Mouse (Mus musculus) testis, postnatal 10 days (tissue): ENCODE data around the gene Gpr88.
"Not testable (repeated sequence)": the region's sequence is repeated elsewhere in the genome, so short reads cannot be mapped to it uniquely, and the experiment has no call there.

Experiments used
- DNase-seq: peaks from one replicate; pipeline ENCODE4 v3.0.0; 2021; ENCODE audit warnings: low spot score

Gpr88 gene

DNA sequence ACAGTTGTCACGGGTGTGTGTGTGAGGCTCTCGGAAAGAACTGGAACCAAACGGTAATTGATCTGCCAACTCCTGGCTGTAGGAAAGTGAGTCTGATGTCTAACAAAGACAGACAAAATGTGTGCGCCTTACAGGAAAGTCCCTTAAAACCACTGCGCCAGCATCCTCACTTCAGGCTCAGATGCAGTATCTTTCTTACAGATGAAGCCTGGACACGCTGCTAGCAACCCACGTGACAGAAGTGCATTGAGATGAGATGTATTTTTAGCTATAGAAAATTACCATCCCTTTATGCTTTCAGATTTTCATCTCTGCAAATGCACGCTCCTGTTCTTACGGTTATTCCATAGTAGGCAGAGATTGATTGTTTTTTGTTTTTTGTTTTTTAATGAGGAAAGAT, 10.6 kb downstream of the Gpr88 start:
- DNase-seq, result no peak

DNA sequence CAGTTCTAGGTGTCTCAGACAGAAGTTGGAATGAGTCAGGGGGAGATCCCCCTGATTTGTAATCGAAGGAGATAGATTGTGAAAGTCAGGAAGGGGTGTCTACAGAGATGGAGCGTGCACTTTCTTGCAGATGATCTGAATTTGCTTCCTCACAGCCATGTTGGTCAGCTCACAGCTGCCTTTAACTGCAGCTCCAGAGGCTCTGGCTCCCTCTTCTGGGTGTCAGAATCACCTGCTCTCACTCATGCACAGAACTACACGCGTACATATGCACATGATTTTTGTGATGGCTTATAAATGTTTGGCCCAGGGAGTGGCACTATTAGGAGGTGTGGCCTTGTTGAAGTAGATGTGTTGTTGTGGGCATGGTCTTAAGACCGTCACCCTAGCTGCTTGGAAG, 15.8 kb downstream of the Gpr88 start:
- no peak for DNase-seq

GRCm38 (mm10) chr3:116236856-116237255, 16.4 kb downstream of the Gpr88 start:
- no peak for DNase-seq

GRCm38 (mm10) chr3:116233515-116233914, 19.8 kb downstream of the Gpr88 start:
- DNase-seq, result no peak

- DNase-seq, result no peak
These were observed 20.5 kb downstream of the Gpr88 start for GRCm38 (mm10) chr3:116232763-116233162.

- no peak for DNase-seq
These were observed 24.0 kb downstream of the Gpr88 start for GRCm38 (mm10) chr3:116229336-116229735.

GRCm38 (mm10) chr3:116228360-116229245, 24.7 kb downstream of the Gpr88 start:
- DNase-seq, result no peak

GRCm38 (mm10) chr3:116227383-116227782, 25.9 kb downstream of the Gpr88 start:
- no peak for DNase-seq

DNA sequence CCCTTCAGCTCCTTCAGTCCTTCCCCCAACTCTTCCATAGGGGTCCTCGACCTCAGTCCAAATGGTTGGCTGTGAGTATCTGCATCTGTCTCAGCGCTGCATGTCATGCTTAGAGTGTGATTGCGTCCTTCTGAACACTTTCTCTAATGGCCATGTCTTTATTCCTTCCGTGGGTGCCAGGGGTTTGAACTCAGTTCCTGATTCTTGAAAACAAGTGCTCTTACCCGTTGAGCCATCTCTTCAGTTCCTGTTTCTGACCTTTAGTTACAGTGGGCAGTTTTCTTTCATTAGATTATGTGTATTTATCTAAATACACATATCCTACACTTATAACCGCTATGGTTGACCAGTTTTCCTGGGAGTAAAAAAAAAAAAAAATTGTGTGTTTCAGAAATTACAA, 26.4 kb downstream of the Gpr88 start:
- no peak for DNase-seq

GRCm38 (mm10) chr3:116222511-116223243, 30.6 kb downstream of the Gpr88 start:
- DNase-seq, result no peak

DNA sequence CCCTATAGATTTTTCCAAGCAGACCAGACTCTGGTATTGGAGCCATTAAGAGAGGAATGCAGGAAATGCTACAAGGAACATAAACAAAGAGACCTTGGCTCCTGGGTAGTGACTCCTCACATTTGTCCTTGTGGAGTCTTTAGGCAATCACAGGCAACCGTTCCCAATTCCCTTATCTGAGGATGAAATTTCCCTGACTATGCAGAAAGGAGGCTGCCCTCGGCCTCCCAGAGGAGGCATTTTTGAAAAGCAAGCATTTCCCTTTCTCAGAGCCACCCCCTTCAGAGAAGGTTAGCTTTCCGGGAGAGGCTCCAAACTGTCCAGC, 31.7 kb downstream of the Gpr88 start:
- DNase-seq, result no peak

GRCm38 (mm10) chr3:116220980-116221685, 32.2 kb downstream of the Gpr88 start:
- DNase-seq, result no peak

DNA sequence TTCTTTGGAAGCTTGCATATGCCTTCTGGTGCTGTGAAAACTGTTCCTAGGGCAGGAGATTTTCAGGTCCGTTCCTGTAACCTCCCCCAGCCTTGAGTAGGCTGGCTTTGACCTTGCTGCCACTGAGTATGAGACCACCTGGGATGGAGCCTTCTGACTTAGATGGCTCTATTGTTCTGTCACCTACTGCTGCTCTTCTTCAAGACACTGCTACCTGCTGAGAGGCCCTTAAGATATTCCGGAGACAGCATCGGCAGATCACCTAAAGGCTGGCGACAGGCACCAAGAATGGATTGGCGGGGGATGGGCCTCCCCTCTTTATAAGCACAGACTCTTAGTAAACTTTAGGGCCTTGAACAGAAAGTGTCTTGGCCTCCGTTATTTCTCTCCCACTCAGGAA, 35.9 kb downstream of the Gpr88 start:
- not testable (repeated sequence) for DNase-seq

DNA sequence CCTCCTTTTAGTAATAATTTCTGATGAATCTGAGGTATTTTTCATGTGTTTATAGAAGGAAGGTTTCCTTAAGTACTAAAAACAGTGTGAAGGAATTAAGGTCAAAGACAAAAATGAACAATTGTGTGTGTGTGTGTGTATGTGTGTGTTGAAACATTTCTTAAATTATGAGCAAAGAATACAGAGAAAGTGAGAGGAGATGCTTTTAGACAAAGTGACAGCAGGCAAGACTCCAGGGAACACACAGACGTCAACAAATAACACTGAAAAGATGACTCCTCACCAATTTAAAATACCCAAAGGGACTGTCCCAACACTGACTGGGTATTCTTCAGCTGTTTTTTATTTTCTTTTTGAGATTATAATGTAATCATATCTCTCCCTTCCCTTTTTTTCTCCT, 37.0 kb downstream of the Gpr88 start:
- no peak for DNase-seq

DNA sequence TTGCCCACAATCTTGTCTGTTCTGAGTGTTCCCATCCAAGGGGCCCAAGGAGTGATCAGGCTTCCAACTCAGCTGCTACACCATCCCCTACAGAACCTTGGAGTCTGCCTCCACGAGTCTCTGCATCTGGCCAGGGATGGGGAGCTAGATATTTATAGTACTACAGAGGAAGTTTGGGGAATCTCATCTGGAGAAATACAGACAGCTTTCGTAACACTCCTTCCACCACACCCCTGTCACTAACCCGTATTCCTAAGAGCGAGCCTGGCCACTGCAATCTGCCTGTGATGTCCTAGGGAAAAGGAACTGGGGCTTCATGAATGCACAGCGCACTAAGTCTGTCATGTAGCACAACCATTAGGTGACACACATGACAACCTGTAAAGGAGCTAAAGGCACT, 41.7 kb downstream of the Gpr88 start:
- no peak for DNase-seq

- no peak for DNase-seq
These were observed 42.6 kb downstream of the Gpr88 start for GRCm38 (mm10) chr3:116210720-116211121.

DNA sequence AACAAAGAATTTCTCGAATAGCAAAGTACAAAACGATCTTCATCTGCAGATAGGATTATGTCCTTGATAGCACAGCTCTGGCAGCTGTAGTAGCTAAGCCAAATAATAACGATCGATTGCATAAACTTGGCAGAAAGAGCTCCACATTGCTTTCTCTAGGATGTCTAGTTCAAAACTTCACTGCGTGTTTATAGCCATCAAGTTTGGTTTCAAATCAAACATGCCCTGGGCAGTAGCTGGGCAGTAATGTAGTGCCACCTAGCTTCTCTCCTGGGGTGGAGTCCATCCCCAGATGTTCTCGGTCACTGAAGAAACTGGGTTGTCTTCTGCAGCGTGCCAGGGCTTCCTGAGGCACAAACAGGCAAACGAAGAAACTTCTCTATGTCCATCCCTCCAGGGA, 44.1 kb downstream of the Gpr88 start:
- no peak for DNase-seq

DNA sequence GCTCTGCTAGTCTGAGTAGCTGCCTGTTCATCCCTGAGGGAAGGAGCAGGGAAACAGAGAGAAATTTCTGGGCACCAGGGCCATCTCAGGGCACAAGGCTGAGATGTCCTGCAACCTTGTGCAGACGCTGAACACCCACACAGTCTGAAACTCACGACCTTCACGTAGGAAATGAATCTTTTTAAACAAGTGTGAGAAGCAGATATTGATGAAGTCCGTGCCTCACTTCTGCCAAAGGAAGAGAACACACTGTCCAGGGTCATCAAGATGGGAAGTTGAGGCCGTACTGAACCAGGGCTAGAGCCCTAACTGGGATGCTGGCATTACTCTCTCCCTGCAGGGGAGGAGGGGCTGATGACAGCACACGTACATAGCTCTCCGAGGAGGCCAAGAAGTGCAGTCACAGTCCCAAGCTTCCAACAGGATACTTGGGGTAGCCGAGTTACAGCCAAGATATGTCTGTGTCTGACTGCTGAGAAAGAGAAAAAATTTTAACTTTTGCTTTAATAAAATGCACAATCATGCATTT, 46.9 kb downstream of the Gpr88 start:
- DNase-seq, result peak; percentile 51

DNA sequence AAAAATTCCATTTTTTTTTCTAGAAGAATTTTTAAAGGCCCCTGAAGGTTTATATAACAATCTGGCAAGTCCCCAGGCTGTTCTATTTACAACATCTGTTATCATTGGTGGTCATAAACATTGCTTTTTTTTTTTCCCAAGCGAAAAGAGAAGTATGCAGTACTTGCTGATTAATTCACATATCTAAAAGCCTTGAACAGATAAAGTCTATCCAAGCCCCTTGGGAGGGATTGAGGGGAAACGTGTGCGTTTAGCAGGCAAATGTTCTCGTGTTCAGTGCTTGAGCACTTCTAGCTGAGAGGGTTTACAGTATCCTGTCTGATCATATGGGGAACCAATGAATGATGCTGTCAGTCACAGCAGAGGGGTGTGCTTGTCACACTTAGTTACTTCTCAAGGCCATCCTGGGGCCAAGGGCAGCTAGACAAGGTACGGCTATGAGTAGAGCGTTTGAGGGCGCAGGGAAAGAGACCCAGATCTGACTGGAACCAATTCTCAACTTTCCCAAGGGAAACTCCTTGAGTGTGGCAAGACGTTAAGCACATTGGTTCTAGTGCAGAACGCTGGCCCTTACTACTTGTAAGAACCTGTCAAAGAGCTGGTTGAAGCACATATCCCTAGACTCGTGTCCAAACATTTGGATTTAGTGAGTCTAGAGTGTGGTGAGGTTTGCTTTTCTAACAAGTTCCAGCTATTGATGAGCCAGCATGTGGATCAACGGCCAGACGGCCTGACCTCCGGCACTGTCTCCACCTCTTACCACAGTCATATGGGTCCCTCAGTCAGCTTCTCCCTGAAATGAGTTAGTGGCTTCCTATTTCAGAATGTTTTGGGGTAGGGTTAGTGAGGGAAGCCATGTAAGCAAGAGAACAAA, 47.7 kb downstream of the Gpr88 start:
- no peak for DNase-seq

DNA sequence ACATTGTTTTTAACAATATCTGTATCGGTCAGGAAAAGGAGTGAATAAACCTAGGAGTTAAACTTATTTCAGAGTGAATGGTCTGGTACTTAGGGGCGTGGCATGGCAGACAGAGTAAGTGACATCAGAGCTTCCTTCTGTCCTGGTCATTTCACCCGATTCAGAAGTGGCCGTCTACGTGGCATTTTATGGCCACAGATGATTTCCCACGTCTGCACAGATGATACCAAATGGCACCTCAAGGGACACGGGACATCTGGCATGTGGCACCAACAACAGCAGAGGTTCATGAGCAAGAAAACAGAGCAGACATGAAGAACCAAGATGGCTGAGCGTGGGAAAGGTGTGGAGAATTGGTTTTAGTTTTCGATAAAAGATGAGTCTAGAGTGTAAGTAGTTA, 48.7 kb downstream of the Gpr88 start:
- DNase-seq, result no peak

DNA sequence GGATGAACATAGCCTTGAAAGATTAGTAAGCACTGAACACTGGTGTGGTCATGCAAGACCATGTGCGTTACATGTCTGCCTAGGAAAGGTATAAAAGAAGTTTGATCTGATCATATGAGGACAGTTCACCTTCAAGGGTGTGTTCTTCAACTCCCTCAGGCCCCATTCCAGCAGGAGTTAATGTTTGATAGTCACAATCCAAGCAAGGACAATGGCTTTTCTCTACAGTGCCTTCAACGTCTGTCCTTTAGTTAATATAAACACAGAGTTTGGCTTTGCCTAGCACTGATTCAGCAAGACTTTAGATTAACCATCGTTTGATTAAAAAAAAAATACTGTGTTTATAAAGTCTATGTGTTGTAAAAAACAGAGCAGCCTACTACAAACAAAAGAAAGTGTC, 49.4 kb downstream of the Gpr88 start:
- DNase-seq, result no peak

- DNase-seq, result no peak
These were observed 53.2 kb downstream of the Gpr88 start for GRCm38 (mm10) chr3:116200060-116200459.
